ENCODE assay signal across 30 mouse cellular contexts in genomic region chr4:97860376-97860775, GRCm38 (mm10).
DNase-seq lines count a peak whose midpoint lies in the region; ATAC-seq and TF ChIP-seq lines count a peak whose summit lies in the region.
"Had no signal": no experiment of that assay in that cellular context is flagged by ENCODE, and none has a peak within 500 bp of the region (broad histone marks: within the 10 kb centered on the region; RNA-seq: fewer than 3 reads in every experiment).

No protein-coding gene starts in this region.

- WGBS in heart, adult 2 months: 49% methylated on average over 3 of the region's 3 CpGs
- 65% methylated on average over 3 of the region's 3 CpGs for WGBS in heart, embryonic 10.5 days
- whole genome bisulfite sequencing in kidney, embryonic 14.5 days: 40% methylated on average over 3 of the region's 3 CpGs
- 50% methylated on average over 3 of the region's 3 CpGs for whole genome bisulfite sequencing in lung, embryonic 16.5 days

- no peak for TF ChIP-seq CTCF in heart, adult 2 months (IDR thresholded peaks at IDR 0.05)

- H3K27ac ChIP-seq in heart, adult 2 months: peak overlapping the region; percentile 23
- no peak overlapping the region for H3K27ac ChIP-seq in heart, embryonic 10.5 days
- no peak overlapping the region for H3K27ac ChIP-seq in kidney, embryonic 14.5 days (ENCODE audit: low read depth, low read length)
- H3K27ac ChIP-seq in lung, embryonic 16.5 days (ENCODE audit: low read length): no peak overlapping the region
- H3K27ac ChIP-seq: hindbrain, embryonic 15.5 days; limb, embryonic 15.5 days; liver, embryonic 14.5 days; lung, embryonic 15.5 days; midbrain, embryonic 10.5 days; neural tube, embryonic 13.5 days had no signal

- no peaks in the 10 kb centered on the region for H3K9me3 ChIP-seq in heart, embryonic 10.5 days
- no peaks in the 10 kb centered on the region for H3K9me3 ChIP-seq in kidney, embryonic 14.5 days (ENCODE audit: control insufficient read depth, low read length)
- H3K9me3 ChIP-seq in lung, embryonic 16.5 days (ENCODE audit: control insufficient read depth, low read length): no peaks in the 10 kb centered on the region
- H3K9me3 ChIP-seq: hindbrain, embryonic 15.5 days; limb, embryonic 15.5 days; lung, embryonic 15.5 days; midbrain, embryonic 10.5 days; neural tube, embryonic 13.5 days had no signal

- no peak overlapping the region for H3K9ac ChIP-seq in heart, adult 2 months (ENCODE audit: low read depth, low read length)
- H3K9ac ChIP-seq in kidney, embryonic 14.5 days (ENCODE audit: low read depth, low read length): no peak overlapping the region
- H3K9ac ChIP-seq in lung, embryonic 16.5 days (ENCODE audit: low read length): no peak overlapping the region
- H3K9ac ChIP-seq: forebrain, postnatal 0 days; hindbrain, embryonic 15.5 days; limb, embryonic 15.5 days; liver, embryonic 14.5 days; lung, embryonic 15.5 days; neural tube, embryonic 13.5 days had no signal

- peaks cover 7% of the 10 kb centered on the region for H3K79me2 ChIP-seq in heart, adult 2 months (replicated peaks; ENCODE audit: control insufficient read depth, insufficient read depth, low read length)

- peak; percentile 75; the same call in 1 of the 2 replicates for ATAC-seq in kidney, embryonic 14.5 days (ENCODE audit: low FRiP score, low TSS enrichment)
- ATAC-seq in lung, embryonic 16.5 days (ENCODE audit: low read depth): peak; percentile 43; the same call in 1 of the 2 replicates
- ATAC-seq: forebrain, postnatal 0 days; midbrain, embryonic 16.5 days had no signal

- DNase-seq in heart, adult 2 months: no peak
- no peak for DNase-seq in heart, embryonic 10.5 days (ENCODE audit: low spot score)
- no peak for DNase-seq in kidney, adult 9 months
- no peak for DNase-seq in lung, postnatal 10 days
- DNase-seq in NIH3T3 (ENCODE audit: low read depth): peak; percentile 71
- DNase-seq in spleen, postnatal 14 days (ENCODE audit: low spot score in 2 of 2): no peak
- DNase-seq: adrenal gland, adult 8-10 months; B cell, adult 2 months; cerebellum, adult 11-12 months; cerebellum, postnatal 10 days; forebrain, postnatal 0 days; gastrocnemius, postnatal 36 days; left cerebral cortex, postnatal 4 days; retina, postnatal 1 day; right cerebral cortex, postnatal 25 days; spleen, adult 18-20 months; thymus, adult 18-20 months; thymus, postnatal 4 days had no signal

- intact Hi-C loops in heart, adult 2 months (cut with DNase I): loop anchor here (5.0 kb wide), 1 partner anchor 462 kb away; no protein-coding TSS in a partner anchor

- TF ChIP-seq EP300 in heart, adult 2 months (IDR thresholded peaks at IDR 0.05; ENCODE audit: insufficient read depth, low read depth, low read length): no peak

- peaks cover 22% of the 10 kb centered on the region for H3K4me1 ChIP-seq in heart, adult 2 months (ENCODE audit: control insufficient read depth, insufficient read depth, low read length)
- peaks cover 22% of the 10 kb centered on the region for H3K4me1 ChIP-seq in heart, embryonic 10.5 days
- H3K4me1 ChIP-seq in kidney, embryonic 14.5 days (ENCODE audit: control insufficient read depth, insufficient read depth, low read length): 0 out of 2 replicates have a peak, but pooled peaks cover 8% of the 10 kb centered on the region
- H3K4me1 ChIP-seq in lung, embryonic 16.5 days (replicated peaks; ENCODE audit: control insufficient read depth, insufficient read depth, low read length): peaks cover 6% of the 10 kb centered on the region
- H3K4me1 ChIP-seq: midbrain, embryonic 10.5 days had no signal

- H3K4me3 ChIP-seq in heart, adult 2 months: no peak overlapping the region
- H3K4me3 ChIP-seq in heart, embryonic 10.5 days: no peak overlapping the region
- no peak overlapping the region for H3K4me3 ChIP-seq in kidney, embryonic 14.5 days (ENCODE audit: low read length)
- H3K4me3 ChIP-seq in lung, embryonic 16.5 days (ENCODE audit: low read length): no peak overlapping the region
- H3K4me3 ChIP-seq: hindbrain, embryonic 15.5 days; limb, embryonic 15.5 days; lung, embryonic 15.5 days; midbrain, embryonic 10.5 days; myocyte; neural tube, embryonic 13.5 days had no signal

- no peak overlapping the region for H3K4me2 ChIP-seq in kidney, embryonic 14.5 days (replicated peaks; ENCODE audit: low read depth, low read length)
- H3K4me2 ChIP-seq in lung, embryonic 16.5 days (ENCODE audit: low read depth, low read length): no peak overlapping the region
- H3K4me2 ChIP-seq: heart, embryonic 11.5 days; hindbrain, embryonic 15.5 days; limb, embryonic 15.5 days; lung, embryonic 15.5 days; neural tube, embryonic 13.5 days had no signal

- TF ChIP-seq POLR2A in heart, adult 2 months (IDR thresholded peaks at IDR 0.05; ENCODE audit: insufficient read depth, low read depth, low read length): no peak

- no peaks in the 10 kb centered on the region for H3K27me3 ChIP-seq in heart, adult 2 months (ENCODE audit: control insufficient read depth, insufficient read depth, low read length)
- H3K27me3 ChIP-seq in heart, embryonic 10.5 days (ENCODE audit: insufficient read depth, poor library complexity, severe bottlenecking): no peaks in the 10 kb centered on the region
- no peaks in the 10 kb centered on the region for H3K27me3 ChIP-seq in kidney, embryonic 14.5 days (ENCODE audit: control insufficient read depth, insufficient read depth, low read length)
- H3K27me3 ChIP-seq in lung, embryonic 16.5 days (ENCODE audit: control insufficient read depth, insufficient read depth, low read depth, low read length): no peaks in the 10 kb centered on the region
- H3K27me3 ChIP-seq: CH12.LX; hindbrain, embryonic 15.5 days; limb, embryonic 15.5 days; lung, embryonic 15.5 days; neural tube, embryonic 13.5 days had no signal

- peaks cover 6% of the 10 kb centered on the region for H3K36me3 ChIP-seq in heart, adult 2 months (ENCODE audit: control insufficient read depth, insufficient read depth, low read length)
- H3K36me3 ChIP-seq in heart, embryonic 10.5 days: no peaks in the 10 kb centered on the region
- no peaks in the 10 kb centered on the region for H3K36me3 ChIP-seq in kidney, embryonic 14.5 days (ENCODE audit: control insufficient read depth, insufficient read depth, low read length)
- H3K36me3 ChIP-seq in lung, embryonic 16.5 days (ENCODE audit: control insufficient read depth, insufficient read depth, low read length): peaks cover 4% of the 10 kb centered on the region; the same call in 1 of the 2 replicates
- H3K36me3 ChIP-seq: hindbrain, embryonic 15.5 days; lung, embryonic 15.5 days; midbrain, embryonic 10.5 days; neural tube, embryonic 13.5 days had no signal
